Mouse (Mus musculus): ENCODE measurements around the gene Fance. TPM values are rescaled to one million over a fixed set of nuclear protein-coding genes. Genes with fewer than 3 reads are reported as not detected.

The Fance gene
- 27.8 and 28.5 TPM in 2 replicates for polyA plus RNA-seq (2015; fragmentation: Nextera tagmentation; extraction: Ambion mirVana)

DNA sequence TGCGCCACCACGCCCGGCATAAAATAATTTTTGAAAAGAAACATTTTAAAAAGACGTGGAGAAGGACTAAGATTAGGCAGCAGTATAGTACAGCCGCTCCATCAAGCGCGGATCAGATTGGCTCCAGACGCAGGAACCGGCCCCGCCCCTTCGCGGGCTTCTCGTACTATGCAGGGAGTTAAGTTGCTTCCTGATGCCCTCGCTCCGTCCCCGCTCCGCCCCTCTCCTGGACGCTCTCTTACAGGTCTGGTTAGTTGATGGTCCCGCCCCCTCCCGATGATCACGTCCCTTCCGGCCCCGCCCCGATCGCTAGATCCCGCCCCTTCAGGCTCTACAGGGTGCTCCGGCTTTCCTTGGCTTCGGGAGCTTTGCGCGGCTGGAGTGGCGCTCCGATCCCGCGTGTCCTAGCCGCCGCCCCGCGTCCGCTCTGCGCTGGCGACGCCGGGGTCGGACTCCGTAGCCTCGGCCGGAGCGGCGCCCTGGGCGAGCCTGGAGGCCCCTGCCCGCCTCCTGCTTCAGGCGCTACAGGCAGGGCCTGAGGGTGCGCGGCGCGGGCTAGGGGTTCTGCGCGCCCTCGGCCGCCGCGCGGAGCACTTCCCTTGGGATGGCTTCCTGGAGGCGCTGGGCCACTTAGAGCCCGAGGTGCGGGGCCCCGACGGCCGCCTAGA lies at the start of gene Fance:
Fance (plus strand) TSS at position 308 of the 668 bp plus-strand sequence.
- Histone ChIP-seq H3K4me1 (peaks cover 19% of the 10 kb centered on the region), H3K4me3 (peak within 1 kb of the TSS; percentile 88), H3K27ac (peak within 1 kb of the TSS; percentile 91), H3K9me3 (no peaks in the 10 kb centered on the region), H3K27me3 (replicated peaks) (no peaks in the 10 kb centered on the region), H3K9ac (peak within 1 kb of the TSS; percentile 77), H3K36me3 (replicated peaks) (no peaks in the 10 kb centered on the region; the same call in 1 of the 2 replicates), H3K4me2 (peak within 1 kb of the TSS; percentile 96)
- WGBS = under 1% methylated on average over 69 of the region's 69 CpGs
- peak; percentile 98 for ATAC-seq (replicated peaks)

DNA sequence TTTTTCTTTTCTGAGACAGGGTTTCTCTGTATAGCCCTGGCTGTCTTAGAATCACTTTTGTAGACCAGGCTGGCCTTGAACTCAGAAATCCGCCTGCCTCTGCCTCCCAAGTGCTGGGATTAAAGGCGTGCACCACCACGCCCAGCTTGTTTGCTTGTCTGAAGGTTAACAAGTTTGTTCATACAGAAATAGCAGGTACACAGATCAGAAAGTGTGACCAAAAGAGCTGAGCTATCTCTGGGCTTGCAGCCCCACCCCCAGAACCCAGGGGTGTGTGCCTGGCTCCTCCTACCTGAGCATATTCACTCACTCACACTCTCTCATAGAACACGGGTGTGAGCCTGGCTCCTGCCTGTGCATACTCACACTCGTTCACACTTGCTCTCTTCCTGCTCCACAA lies 46.1 kb upstream of the Fance start:
- Histone ChIP-seq H3K27ac (no peak overlapping the region), H3K36me3 (replicated peaks) (no peaks in the 10 kb centered on the region), H3K27me3 (replicated peaks) (no peaks in the 10 kb centered on the region), H3K9ac (no peak overlapping the region), H3K4me3 (no peak overlapping the region), H3K9me3 (no peaks in the 10 kb centered on the region), H3K4me2 (no peak overlapping the region), H3K4me1 (no peaks in the 10 kb centered on the region)
- 94% methylated on average over 5 of the region's 5 CpGs for WGBS
- ATAC-seq (replicated peaks) = no peak

DNA sequence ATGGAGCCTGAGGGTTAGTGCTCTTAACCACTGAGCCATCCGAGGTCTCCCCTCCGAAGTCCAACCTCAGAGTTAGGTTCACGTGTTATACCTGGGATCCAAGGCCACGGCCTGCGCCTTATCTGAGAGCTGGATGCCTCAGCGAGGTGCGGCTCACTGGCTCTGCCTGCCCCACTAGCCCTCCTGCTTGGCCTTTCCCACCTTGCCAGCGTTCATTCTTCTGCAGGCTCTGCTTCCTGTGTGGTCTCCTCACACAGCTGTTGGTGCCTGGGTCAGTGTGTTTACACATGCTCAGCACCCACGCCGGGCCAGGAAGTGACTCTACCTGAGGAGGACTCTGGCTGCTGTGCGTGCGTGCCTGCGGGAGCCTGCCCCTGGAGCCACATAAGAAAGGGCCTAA lies 43.2 kb upstream of the Fance start:
- no peak for ATAC-seq (replicated peaks)
- Histone ChIP-seq H3K27me3 (replicated peaks) (no peaks in the 10 kb centered on the region), H3K4me1 (no peaks in the 10 kb centered on the region), H3K9me3 (no peaks in the 10 kb centered on the region), H3K36me3 (replicated peaks) (no peaks in the 10 kb centered on the region), H3K27ac (no peak overlapping the region), H3K4me3 (no peak overlapping the region), H3K4me2 (no peak overlapping the region), H3K9ac (no peak overlapping the region)
- WGBS = 91% methylated on average over 13 of the region's 13 CpGs

DNA sequence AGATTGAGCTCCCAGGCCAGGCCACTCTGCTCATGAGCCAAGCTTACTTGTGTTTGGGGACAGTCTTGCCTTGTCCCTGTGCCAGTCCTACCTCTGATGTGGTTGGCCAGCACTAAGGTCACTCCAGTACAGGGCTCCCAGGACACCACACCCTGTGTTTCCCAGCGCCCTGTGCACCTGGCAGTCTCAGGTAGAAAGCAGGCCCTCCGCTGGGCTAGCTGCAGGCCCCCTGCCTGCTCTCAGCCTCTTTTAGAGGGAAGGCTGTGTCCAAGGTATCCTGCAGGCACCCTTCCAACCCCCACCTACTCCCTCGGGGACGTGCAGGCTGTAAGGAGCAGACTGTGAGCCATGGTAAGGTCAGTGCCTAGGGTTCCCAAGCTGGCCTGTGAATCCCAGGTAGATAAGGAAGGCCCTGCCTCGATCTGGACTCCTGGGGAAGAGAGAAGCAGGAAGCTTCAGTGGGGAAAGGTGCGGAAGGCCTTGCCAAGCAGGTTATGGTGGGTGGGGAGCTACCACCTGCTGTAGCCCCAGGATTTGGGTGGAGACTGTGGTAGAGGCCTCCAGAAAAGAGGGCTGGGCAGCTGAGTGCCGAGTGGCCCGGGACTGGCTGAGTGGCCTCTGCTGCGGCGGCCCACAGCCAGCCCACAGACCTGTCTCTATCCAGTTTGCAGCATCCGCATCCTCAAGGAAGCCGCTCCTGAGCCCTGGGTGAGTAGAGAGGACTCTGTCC lies 41.6 kb upstream of the Fance start:
- H3K4me3 ChIP-seq = no peak overlapping the region
- no peak for ATAC-seq (replicated peaks)
- H3K9ac ChIP-seq = no peak overlapping the region
- WGBS = 87% methylated on average over 12 of the region's 12 CpGs
- H3K36me3 ChIP-seq (replicated peaks) = no peaks in the 10 kb centered on the region
- no peak overlapping the region for H3K4me2 ChIP-seq
- H3K9me3 ChIP-seq = no peaks in the 10 kb centered on the region
- no peaks in the 10 kb centered on the region for H3K4me1 ChIP-seq
- H3K27me3 ChIP-seq (replicated peaks) = no peaks in the 10 kb centered on the region
- H3K27ac ChIP-seq = no peak overlapping the region

DNA sequence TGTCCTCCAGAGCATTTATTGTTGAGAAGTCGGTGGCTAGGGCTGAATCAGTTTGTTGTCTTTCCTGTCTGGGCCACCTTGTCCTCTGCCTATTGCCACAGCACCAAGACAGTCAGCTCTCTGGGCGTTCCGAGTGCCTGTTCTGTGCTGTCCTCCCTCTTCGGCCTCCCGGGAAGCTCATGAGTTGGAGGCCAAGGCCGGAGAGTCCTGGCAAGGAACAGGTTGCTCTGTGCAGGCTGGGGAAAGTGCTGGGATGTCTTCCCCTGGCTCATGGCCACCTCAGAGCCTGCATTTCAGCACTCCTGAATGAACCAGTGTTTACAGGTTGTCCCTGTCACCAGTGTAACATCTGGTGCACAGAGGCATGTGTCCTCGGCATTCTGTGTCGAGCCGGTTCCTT lies 41.0 kb upstream of the Fance start:
- no peaks in the 10 kb centered on the region for H3K27me3 ChIP-seq (replicated peaks)
- H3K36me3 ChIP-seq (replicated peaks) = no peaks in the 10 kb centered on the region

DNA sequence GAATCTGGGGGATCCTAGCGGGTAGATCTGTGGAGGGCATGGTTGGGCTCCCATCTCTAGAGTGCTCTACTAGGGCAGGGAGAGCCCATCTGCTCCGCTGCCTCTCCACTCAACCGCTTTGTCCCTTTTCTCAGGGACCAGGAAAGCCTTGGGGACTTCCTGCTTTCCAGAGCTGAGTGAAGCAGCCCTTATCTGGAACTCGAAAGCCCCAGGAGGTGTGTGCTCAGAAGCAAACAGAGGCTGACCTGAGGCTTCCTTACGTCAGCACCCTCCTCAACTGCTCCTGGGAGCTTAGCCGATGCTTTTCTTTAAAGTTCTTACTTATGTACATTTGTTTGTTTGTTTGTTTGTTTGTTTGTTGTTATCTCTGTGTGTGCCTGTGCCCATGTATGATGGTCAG lies 40.5 kb upstream of the Fance start:
- no peak for ATAC-seq (replicated peaks)
- Histone ChIP-seq H3K27me3 (replicated peaks) (no peaks in the 10 kb centered on the region), H3K4me1 (no peaks in the 10 kb centered on the region), H3K4me2 (no peak overlapping the region), H3K4me3 (no peak overlapping the region), H3K36me3 (replicated peaks) (no peaks in the 10 kb centered on the region), H3K9ac (no peak overlapping the region), H3K9me3 (no peaks in the 10 kb centered on the region), H3K27ac (no peak overlapping the region)
- WGBS = 77% methylated on average over 6 of the region's 6 CpGs

More for the DNA sequence above, 41.0 kb upstream of the Fance start:
- H3K9me3 ChIP-seq = no peaks in the 10 kb centered on the region
- 93% methylated on average over 9 of the region's 9 CpGs for WGBS
- ATAC-seq (replicated peaks) = no peak
- H3K4me3 ChIP-seq = no peak overlapping the region
- no peak overlapping the region for H3K9ac ChIP-seq
- no peaks in the 10 kb centered on the region for H3K4me1 ChIP-seq
- H3K27ac ChIP-seq = no peak overlapping the region
- no peak overlapping the region for H3K4me2 ChIP-seq

DNA sequence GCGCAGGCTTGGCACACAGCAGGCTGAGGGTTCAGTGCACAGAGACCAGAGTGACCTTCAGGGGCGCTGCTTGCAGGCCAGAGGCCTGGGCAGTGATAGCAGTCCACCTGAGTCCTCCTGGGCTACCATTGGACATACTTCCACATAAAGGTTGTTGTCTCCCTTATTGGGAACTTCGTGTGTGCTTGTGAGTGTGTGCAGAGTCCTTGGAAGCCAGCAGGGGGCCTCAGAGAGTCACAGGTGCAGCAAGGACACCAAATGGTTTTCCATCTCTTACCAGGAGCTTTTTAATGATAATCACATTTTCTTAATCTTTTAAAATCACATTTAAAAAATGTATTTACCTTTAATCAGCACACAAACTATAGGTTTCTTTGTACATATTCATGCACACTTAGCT lies 38.6 kb upstream of the Fance start:
- H3K27ac ChIP-seq = no peak overlapping the region
- no peaks in the 10 kb centered on the region for H3K4me1 ChIP-seq
- no peak overlapping the region for H3K9ac ChIP-seq
- H3K4me2 ChIP-seq = no peak overlapping the region
- H3K9me3 ChIP-seq = no peaks in the 10 kb centered on the region
- H3K4me3 ChIP-seq = no peak overlapping the region
- H3K36me3 ChIP-seq (replicated peaks) = no peaks in the 10 kb centered on the region
- no peaks in the 10 kb centered on the region for H3K27me3 ChIP-seq (replicated peaks)
- no peak for ATAC-seq (replicated peaks)
- 88% methylated on average over 3 of the region's 3 CpGs for WGBS

DNA sequence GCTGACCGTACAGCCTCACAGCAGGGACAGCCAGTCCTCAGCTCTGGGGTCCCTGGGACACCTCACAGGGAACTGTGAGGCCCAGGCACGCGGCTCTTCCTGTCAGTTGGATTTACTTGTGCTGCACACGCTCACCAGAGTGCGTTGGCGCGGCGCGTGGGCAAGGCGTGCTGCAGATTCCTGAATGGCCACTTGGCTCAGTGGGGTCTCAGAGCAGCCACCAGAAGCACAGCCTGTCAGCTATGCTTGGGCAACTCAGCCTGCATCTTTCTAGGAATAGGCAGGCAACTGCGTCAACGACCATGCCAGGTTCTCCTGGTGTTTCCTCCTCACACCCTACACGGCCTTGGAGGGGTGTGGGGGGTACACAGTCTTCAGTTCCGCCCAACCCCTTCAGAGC lies 36.1 kb upstream of the Fance start:
- WGBS = 88% methylated on average over 14 of the region's 14 CpGs
- no peak overlapping the region for H3K4me2 ChIP-seq
- no peak overlapping the region for H3K9ac ChIP-seq
- no peaks in the 10 kb centered on the region for H3K36me3 ChIP-seq (replicated peaks)
- no peak overlapping the region for H3K4me3 ChIP-seq
- peaks cover 3% of the 10 kb centered on the region; the same call in 1 of the 2 replicates for H3K4me1 ChIP-seq
- no peak for ATAC-seq (replicated peaks)
- no peak overlapping the region for H3K27ac ChIP-seq
- no peaks in the 10 kb centered on the region for H3K27me3 ChIP-seq (replicated peaks)
- H3K9me3 ChIP-seq = no peaks in the 10 kb centered on the region

DNA sequence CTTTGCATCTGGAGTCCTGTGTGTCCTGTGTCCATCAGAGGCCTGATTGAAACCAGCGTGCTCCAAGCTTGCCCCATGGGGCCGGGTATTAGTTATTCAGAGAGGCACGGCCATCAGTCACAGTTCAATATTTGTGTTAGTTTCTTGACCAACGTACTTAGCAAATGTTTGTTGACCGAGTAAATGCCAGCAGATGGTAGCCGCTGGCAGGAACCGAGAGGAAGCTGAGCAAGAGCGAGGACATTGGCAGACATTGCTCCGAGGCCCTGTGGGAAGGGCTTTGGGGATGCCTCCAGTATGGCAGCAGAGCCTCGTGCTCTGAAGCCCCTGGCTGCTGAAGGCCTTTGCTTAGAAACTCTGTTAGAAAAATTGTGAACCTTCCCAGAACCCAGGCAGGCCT lies 35.6 kb upstream of the Fance start:
- Histone ChIP-seq H3K36me3 (replicated peaks) (no peaks in the 10 kb centered on the region), H3K27me3 (replicated peaks) (no peaks in the 10 kb centered on the region), H3K4me3 (no peak overlapping the region), H3K9ac (no peak overlapping the region), H3K4me2 (no peak overlapping the region), H3K27ac (no peak overlapping the region), H3K4me1 (peaks cover 3% of the 10 kb centered on the region; the same call in 1 of the 2 replicates), H3K9me3 (no peaks in the 10 kb centered on the region)
- 68% methylated on average over 10 of the region's 10 CpGs for WGBS
- ATAC-seq (replicated peaks) = no peak

DNA sequence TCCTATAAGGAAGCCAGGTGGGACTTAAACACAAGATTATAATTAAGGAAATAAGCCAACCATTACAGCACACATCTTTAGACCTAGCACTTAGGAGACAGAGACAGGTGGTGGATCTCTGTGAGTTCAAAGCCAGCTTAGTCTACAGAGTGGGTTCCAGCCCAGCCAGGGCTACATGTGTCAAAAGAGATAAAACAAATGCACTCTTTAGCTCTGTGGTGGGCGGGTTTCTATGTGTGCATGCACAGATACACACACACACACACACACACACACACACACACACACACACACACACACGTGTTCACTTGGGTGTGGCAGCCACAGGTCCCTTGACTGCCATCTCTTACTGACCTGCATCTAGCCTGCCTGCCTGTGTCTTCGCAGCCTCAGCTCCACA lies 35.2 kb upstream of the Fance start:
- Histone ChIP-seq H3K9ac (no peak overlapping the region), H3K27me3 (replicated peaks) (no peaks in the 10 kb centered on the region), H3K27ac (no peak overlapping the region), H3K4me3 (no peak overlapping the region), H3K36me3 (replicated peaks) (no peaks in the 10 kb centered on the region), H3K9me3 (no peaks in the 10 kb centered on the region), H3K4me2 (no peak overlapping the region), H3K4me1 (peaks cover 3% of the 10 kb centered on the region; the same call in 1 of the 2 replicates)
- no peak for ATAC-seq (replicated peaks)
- WGBS = 73% methylated on average over 3 of the region's 3 CpGs

DNA sequence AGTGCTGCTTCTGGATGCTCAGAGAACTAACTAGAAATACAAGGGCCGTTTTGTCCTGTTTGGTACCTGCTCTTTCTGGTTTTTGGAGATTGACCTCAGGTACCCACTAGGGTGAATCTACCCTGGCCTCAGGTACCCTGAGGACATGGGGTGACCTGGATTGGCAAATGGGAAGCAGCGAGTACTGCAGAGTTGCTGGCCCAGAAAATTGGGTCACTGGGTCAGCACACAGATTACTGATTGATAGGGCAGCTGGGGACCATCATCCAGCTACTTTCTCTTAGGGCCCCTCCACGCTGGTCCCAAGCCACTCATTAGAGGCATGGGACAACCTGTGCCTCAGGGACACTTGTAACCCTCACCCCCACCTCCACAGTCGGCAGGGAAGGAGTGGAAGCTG lies 34.1 kb upstream of the Fance start:
- 65% methylated on average over 4 of the region's 4 CpGs for WGBS
- Histone ChIP-seq H3K36me3 (replicated peaks) (no peaks in the 10 kb centered on the region), H3K4me3 (no peak overlapping the region), H3K4me1 (peaks cover 3% of the 10 kb centered on the region; the same call in 1 of the 2 replicates), H3K4me2 (no peak overlapping the region), H3K9me3 (no peaks in the 10 kb centered on the region), H3K27me3 (replicated peaks) (no peaks in the 10 kb centered on the region), H3K27ac (no peak overlapping the region), H3K9ac (no peak overlapping the region)
- ATAC-seq (replicated peaks) = no peak

DNA sequence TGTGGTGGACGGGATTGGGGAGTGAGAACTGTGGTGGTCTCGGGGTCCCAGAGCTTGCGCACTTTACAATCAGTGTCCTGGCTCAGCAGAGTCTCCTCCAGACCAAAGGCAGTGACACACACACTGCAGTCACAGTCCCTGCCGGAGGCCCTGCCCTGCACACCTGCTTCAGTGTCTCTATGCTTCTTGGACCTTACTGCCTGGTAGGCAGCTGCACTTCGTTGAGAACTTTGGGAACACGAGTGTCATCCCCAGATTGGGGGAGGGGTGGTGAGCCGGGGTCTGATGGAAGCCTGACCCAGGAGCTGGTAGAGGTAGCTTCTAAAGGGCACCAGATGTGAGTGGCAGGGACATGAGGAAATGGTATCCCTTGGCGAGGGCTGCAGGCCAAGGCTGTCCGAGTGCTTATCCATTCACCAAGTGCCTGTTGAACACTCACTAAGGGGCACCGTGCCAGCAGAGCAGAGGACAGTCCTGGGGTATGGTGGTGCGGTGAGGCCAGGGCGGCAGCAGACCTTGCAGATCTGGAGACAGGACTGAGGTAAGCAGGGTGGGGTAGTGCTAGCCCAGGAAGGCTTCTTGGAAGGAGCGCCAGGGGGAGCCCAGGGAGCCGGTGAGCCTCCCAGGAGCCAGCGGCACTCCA lies 33.4 kb upstream of the Fance start:
- Histone ChIP-seq H3K27me3 (replicated peaks) (no peaks in the 10 kb centered on the region), H3K4me3 (no peak overlapping the region), H3K4me2 (no peak overlapping the region), H3K36me3 (replicated peaks) (no peaks in the 10 kb centered on the region), H3K9me3 (no peaks in the 10 kb centered on the region), H3K4me1 (peaks cover 3% of the 10 kb centered on the region; the same call in 1 of the 2 replicates), H3K9ac (no peak overlapping the region), H3K27ac (no peak overlapping the region)
- 71% methylated on average over 15 of the region's 15 CpGs for WGBS
- no peak for ATAC-seq (replicated peaks)

Measured in midbrain, embryonic 15.5 days (tissue).